Mouse (Mus musculus) CD4-positive, CD25-positive, alpha-beta regulatory T cell, adult 2 months (primary cell): ENCODE results near the gene Traf3ip2.

Source experiments
- DNase-seq: peaks from one replicate; pipeline ENCODE4 v3.0.0-alpha.2; 2012; ENCODE audit warnings: low read depth, low spot score

Traf3ip2 gene

GRCm38 (mm10) chr10:39600115-39600514, 12.6 kb upstream of the Traf3ip2 start:
- peak; percentile 54 for DNase-seq

- no peak for DNase-seq
These were observed 11.7 kb upstream of the Traf3ip2 start for GRCm38 (mm10) chr10:39601068-39601467.

GRCm38 (mm10) chr10:39606434-39606833, 6.3 kb upstream of the Traf3ip2 start:
- DNase-seq = no peak

DNA sequence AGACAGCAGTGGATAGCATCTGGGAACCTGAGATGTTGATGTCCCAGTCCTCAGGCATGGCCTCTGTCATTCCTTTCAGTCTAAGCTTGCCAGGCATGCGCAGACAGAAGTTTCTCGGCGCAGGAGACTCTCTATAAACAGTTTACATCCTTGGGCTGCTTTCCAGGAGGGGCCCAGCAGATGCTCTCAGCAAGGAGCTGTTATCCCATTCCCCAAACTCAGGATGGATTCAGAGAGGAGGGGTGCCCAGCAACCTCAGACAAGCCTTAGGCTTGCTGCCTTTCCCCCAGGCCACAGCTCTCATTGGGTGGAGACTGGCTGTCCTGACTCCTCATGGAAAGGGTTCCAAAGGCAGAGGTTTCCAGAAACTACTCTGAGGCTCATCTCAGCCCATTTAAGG, 1.5 kb upstream of the Traf3ip2 start:
- no peak for DNase-seq

DNA sequence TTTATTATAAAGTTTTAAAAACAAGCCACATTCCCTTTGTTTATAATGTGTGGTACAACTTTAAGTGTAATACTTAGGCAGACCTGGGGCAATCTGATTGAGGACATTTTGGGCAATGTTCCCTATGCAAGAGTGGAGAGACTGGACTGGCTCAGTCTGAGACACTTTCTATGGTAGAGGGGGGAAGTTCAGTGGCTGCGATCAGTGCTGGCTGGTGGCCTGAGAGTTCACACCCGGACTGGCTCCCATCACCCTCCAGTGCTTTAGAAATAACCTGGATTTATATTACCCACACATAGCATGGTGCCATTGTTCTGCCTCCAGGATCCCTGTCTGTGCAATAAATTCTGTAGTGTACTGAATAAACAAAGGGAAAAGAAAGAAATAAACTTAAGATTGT, 603 bp upstream of the Traf3ip2 start:
- DNase-seq = no peak

GRCm38 (mm10) chr10:39612989-39613831, 476 bp downstream of the Traf3ip2 start:
- peak; percentile 83 for DNase-seq

DNA sequence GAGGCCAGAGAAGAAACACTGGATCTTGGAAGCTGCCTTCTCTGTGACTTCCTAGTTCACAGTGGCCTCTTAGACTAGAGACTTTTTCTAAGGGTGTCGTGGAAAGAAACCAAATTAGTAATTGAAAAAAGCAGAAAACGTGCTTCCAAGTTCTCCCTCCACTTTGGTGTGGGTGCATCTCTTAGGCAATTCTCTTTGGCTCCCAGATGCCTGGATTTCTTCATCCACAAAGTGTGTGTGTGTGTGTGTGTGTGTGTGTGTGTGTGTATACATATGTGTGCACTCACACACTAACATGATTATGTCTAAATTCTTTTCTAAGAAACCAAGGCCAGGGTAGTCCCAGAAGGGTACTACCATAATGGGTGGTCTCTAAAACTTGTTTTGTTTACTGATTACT, 1.2 kb downstream of the Traf3ip2 start:
- no peak for DNase-seq

DNA sequence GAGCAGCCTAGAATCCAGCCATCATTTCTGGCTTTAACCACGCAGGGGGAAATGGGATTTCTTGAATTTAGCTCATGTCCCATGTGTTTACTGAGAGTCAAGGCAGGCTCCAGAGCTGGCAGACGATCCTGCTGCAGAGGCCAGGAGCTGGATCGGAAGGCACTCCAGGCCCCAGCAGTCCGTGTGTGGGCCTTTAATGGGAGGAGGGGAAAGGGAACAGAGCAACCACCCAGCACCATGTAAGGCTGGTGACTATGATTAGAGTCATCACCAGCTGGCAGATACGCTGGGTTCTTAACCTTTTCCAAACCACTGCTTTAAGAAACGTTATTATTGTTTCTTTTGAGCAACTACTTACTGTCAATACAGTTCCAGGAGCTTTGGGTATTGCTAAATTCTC, 1.9 kb downstream of the Traf3ip2 start:
- no peak for DNase-seq

- no peak for DNase-seq
These were observed 2.9 kb downstream of the Traf3ip2 start for GRCm38 (mm10) chr10:39615531-39616229.

GRCm38 (mm10) chr10:39616230-39616590, 3.5 kb downstream of the Traf3ip2 start:
- no peak for DNase-seq

DNA sequence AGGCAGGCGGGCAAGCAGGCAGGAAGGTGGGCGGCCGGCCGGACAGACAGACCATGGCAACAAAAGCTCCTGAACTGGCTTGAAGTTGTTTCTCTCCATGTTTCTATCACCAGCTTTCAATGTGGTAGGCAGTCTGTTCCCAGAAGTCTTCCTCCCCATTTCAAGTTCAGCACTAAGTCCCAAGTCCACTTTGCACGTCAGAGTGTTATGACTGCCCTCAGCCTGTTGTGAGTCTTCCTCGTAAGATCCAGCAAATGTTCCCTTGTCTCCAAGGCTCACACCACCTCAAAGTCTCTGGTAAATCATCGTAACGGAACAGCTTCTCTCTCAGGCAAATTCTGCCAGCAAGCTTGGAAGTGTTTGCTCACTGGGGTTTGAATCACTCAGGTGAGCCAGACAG, 3.9 kb downstream of the Traf3ip2 start:
- DNase-seq = no peak

GRCm38 (mm10) chr10:39618431-39618830, 5.7 kb downstream of the Traf3ip2 start:
- no peak for DNase-seq

DNA sequence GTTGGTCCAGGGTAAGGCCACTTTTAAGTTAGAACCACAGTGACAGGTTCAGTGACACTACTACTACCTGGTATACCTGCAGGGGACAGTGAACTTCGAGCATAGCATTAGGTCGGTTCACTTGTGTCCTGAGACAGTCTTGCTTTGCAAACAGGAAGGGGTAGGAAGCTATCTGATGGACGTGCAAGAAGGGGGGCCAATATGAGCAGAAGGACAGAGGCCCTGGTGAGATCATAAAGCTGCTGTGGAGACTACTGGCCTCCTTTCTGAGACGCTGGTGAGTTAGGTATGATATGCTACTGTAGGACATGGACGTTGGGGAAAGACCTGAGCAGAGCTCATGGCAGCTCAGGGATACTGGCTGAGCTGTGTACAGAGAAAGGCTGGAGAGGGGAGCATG, 7.9 kb downstream of the Traf3ip2 start:
- DNase-seq = no peak

GRCm38 (mm10) chr10:39623806-39624205, 11.1 kb downstream of the Traf3ip2 start:
- no peak for DNase-seq

DNA sequence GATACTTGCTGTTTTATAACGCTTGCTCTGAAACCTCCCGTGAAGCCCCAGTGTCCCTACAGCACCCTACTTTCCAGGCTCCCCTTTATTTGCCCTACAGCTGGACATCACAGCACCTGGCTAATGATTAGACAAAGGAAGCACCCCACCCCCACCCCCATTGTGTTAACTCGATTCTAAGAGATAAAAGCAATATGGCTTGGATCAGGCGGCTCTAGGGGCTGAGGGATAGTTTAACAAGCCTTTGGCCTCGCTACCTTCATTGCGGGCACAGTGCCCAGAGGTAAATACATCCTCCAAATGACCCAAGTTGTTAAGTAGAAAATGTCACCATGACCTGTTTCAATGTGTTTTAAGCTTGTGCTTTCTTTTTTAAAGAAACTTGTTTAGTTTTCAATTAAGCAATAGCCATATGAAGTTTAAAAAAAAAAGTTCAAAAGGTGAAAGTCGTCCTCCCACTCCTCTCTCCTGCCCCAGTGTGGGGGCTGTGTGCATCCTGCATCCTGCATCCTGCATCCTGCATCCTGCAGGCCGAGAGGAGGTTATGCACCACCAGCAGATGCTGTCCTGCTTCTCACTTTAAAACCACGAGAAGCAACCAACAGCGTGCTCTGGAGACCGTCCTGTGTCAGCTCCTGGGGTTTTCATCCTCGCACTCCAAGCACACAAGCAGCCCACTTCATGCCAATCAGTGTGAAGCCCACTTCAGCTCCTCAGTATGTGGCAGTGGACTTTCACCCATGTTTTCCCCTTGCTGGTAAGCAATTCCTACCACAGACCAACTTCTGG, 12.3 kb downstream of the Traf3ip2 start:
- peak; percentile 18 for DNase-seq

- DNase-seq = peak; percentile 35
These were observed 13.0 kb downstream of the Traf3ip2 start for GRCm38 (mm10) chr10:39625626-39626260.

DNA sequence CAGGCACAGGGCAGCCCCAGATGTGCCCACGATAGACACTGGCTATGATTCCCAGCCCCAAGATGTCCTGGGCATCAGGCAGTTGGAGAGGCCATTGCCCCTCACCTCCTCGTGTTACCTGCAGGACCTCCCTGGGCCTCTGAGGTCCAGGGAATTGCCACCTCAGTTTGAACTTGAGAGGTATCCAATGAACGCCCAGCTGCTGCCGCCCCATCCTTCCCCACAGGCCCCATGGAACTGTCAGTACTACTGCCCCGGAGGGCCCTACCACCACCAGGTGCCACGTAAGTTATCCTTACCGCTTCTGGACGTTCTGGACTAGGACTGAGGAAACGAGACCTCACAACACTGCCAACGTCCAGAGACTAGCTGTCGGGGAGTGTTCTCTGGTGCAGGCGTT, 13.6 kb downstream of the Traf3ip2 start:
- no peak for DNase-seq

GRCm38 (mm10) chr10:39628799-39629517, 16.2 kb downstream of the Traf3ip2 start:
- DNase-seq = no peak

DNA sequence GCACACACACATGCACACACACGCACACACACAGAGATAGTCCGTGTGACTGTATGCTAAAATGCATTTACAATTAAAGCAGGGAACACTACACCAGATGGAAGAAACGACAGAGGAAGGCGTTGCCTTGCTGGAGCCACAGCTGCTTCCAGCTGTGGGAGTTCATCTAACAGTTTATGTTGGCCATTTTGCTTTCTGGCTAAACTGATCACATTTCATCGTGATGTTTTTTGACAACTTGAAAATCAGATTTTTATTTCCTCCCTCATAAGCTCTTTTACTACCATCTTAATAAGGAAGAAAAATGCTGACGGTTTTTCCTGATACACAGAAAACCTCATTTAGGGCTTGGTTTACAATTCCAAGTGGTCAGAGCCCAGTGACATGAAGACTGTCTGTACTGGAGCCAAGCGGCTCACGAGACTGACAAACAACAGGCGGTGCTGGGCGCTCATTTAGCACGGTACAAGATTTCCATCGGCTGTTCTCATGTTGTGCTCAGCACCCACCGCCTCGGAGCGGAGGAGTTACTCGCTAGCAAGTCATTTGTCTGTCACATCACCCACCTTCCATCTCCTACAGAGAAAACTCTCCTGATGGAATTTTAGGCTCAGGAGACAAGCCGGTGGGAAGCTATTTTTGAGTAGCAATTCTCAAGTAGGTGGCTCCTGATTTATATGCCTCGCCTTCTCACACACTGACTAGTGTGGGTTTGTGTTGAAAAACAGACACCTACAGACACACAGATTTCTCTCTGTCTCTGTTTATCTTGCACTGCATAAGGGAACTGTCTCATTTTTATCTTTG, 17.2 kb downstream of the Traf3ip2 start:
- no peak for DNase-seq

DNA sequence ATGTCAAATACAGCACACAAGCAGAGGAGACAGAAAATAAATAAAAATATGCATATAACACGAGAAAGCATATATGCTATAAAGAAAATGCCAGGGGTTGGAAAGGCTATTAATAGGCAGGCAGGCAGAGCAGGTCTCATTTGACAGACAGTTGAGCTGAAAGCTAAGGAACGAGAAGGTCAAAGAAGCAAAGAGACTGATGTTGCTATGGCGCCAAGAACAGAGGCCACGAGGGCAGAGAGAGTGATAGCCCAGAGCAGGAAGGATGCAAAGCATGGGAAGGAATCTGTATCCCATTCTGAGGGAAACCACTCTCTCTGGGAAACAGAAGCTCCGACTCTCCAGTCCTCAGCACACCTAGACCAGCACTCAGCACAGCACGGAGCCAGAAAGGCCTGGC, 18.1 kb downstream of the Traf3ip2 start:
- DNase-seq = no peak
